Comparison of ENCODE assay signal across 8 mouse cellular contexts in the genomic region with DNA sequence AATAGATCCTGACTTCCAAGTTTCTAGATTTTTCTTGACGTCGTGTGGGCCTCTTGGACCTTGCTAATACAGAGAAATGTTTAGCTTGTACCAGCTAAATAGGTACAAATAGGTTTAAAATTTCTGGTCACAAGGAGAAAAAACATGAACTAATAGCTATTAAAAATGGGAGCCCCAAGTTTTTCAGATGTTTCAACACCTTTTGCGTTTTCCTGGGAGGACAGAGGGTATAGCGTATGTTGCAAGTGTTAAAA. TPM values are rescaled to one million over a fixed set of nuclear protein-coding genes. Genes with fewer than 3 reads are reported as not detected.
DNase-seq lines count a peak whose midpoint lies in the region; ATAC-seq and TF ChIP-seq lines count a peak whose summit lies in the region.

No protein-coding gene starts in this region.

- H3K4me2 ChIP-seq in heart, embryonic 12.5 days = peak overlapping the region; percentile 73
- H3K4me2 ChIP-seq in forebrain, embryonic 15.5 days (replicated peaks) = peak overlapping the region; percentile 77
- peak overlapping the region; percentile 85 for H3K4me2 ChIP-seq in liver, embryonic 16.5 days (ENCODE audit: low read depth, low read length)

- no peak for DNase-seq in heart, postnatal 14 days
- DNase-seq in layer of hippocampus, adult 9-11 months = no peak
- DNase-seq in layer of hippocampus, adult 8-10 months (ENCODE audit: low spot score in 2 of 2) = no peak
- no peak for DNase-seq in cerebellum, adult 11-12 months

- H3K9me3 ChIP-seq in heart, embryonic 12.5 days (replicated peaks) = no peaks in the 10 kb centered on the region
- no peaks in the 10 kb centered on the region for H3K9me3 ChIP-seq in E14TG2a.4 (ENCODE audit: low read length)
- no peaks in the 10 kb centered on the region for H3K9me3 ChIP-seq in forebrain, embryonic 15.5 days
- H3K9me3 ChIP-seq in liver, embryonic 16.5 days (replicated peaks; ENCODE audit: control insufficient read depth, low read length) = no peaks in the 10 kb centered on the region

- peak overlapping the region; percentile 93 for H3K4me3 ChIP-seq in heart, embryonic 12.5 days
- H3K4me3 ChIP-seq in E14TG2a.4 (replicated peaks; ENCODE audit: low read length) = peak overlapping the region; percentile 92
- peak overlapping the region; percentile 84 for H3K4me3 ChIP-seq in forebrain, embryonic 15.5 days
- peak overlapping the region; percentile 73 for H3K4me3 ChIP-seq in liver, embryonic 16.5 days (ENCODE audit: low read depth, low read length)

- peaks cover 38% of the 10 kb centered on the region for H3K4me1 ChIP-seq in heart, embryonic 12.5 days (replicated peaks)
- peaks cover 41% of the 10 kb centered on the region for H3K4me1 ChIP-seq in E14TG2a.4 (replicated peaks; ENCODE audit: low read depth, low read length)
- peaks cover 40% of the 10 kb centered on the region for H3K4me1 ChIP-seq in forebrain, embryonic 15.5 days
- peaks cover 38% of the 10 kb centered on the region for H3K4me1 ChIP-seq in liver, embryonic 16.5 days (ENCODE audit: control insufficient read depth, low read depth, low read length)

- H3K27me3 ChIP-seq in heart, embryonic 12.5 days (replicated peaks) = no peaks in the 10 kb centered on the region
- no peaks in the 10 kb centered on the region for H3K27me3 ChIP-seq in E14TG2a.4 (ENCODE audit: insufficient read depth, low read length)
- H3K27me3 ChIP-seq in forebrain, embryonic 15.5 days = no peaks in the 10 kb centered on the region
- no peaks in the 10 kb centered on the region for H3K27me3 ChIP-seq in liver, embryonic 16.5 days (ENCODE audit: control insufficient read depth, insufficient read depth, low read depth, low read length)

- TF ChIP-seq CTCF in E14TG2a.4 (conservative IDR thresholded peaks at IDR 0.05; ENCODE audit: low read length) = no peak

- under 1% methylated on average over 4 of the region's 4 CpGs for WGBS in heart, embryonic 12.5 days
- WGBS in forebrain, embryonic 15.5 days = 0% methylated on average over 4 of the region's 4 CpGs
- under 1% methylated on average over 4 of the region's 4 CpGs for WGBS in liver, embryonic 16.5 days (ENCODE audit: insufficient replicate concordance)

- no peak for ATAC-seq in heart, embryonic 12.5 days (ENCODE audit: insufficient number of reproducible peaks, low FRiP score)
- no peak for ATAC-seq in forebrain, embryonic 15.5 days (replicated peaks)
- no peak for ATAC-seq in liver, embryonic 16.5 days (ENCODE audit: low read depth)

- intact Hi-C loops in heart, postnatal 14 days (cut with DNase I) = loop anchor here (1.0 to 2.0 kb wide), 2 partner anchors 16 to 43 kb away; no protein-coding TSS in a partner anchor

- peak overlapping the region; percentile 82 for H3K9ac ChIP-seq in heart, embryonic 12.5 days
- H3K9ac ChIP-seq in forebrain, embryonic 15.5 days (replicated peaks) = peak overlapping the region; percentile 88
- peak overlapping the region; percentile 91 for H3K9ac ChIP-seq in liver, embryonic 16.5 days (ENCODE audit: low read depth, low read length)

- peaks cover 18% of the 10 kb centered on the region for H3K36me3 ChIP-seq in heart, embryonic 12.5 days
- H3K36me3 ChIP-seq in E14TG2a.4 (ENCODE audit: insufficient read depth, low read length) = peaks cover 37% of the 10 kb centered on the region
- peaks cover 8% of the 10 kb centered on the region; the same call in 1 of the 2 replicates for H3K36me3 ChIP-seq in forebrain, embryonic 15.5 days
- H3K36me3 ChIP-seq in liver, embryonic 16.5 days (ENCODE audit: control insufficient read depth, insufficient read depth) = peaks cover 27% of the 10 kb centered on the region

- H3K27ac ChIP-seq in heart, embryonic 12.5 days (ENCODE audit: poor library complexity, severe bottlenecking) = peak overlapping the region; percentile 98
- peak overlapping the region; percentile 99 for H3K27ac ChIP-seq in forebrain, embryonic 15.5 days (replicated peaks)
- peak overlapping the region; percentile 99 for H3K27ac ChIP-seq in liver, embryonic 16.5 days (ENCODE audit: low read length)

RNA-seq across cellular contexts. Expression of a gene that starts 31.5 kb away (rescaled TPM):
- 68.1 and 68.9 TPM in 2 replicates for polyA plus RNA-seq in heart, embryonic 12.5 days (2016; fragmentation: Nextera tagmentation; extraction: Ambion mirVana)
- total RNA-seq in heart, postnatal 14 days (2021) = 10 to 100 TPM; 66.2 to 67.2 TPM
- polyA plus RNA-seq in forebrain, embryonic 15.5 days (2015; fragmentation: Nextera tagmentation; extraction: Ambion mirVana) = 66.9 and 67.9 TPM in 2 replicates
- polyA plus RNA-seq in liver, embryonic 16.5 days (2015; fragmentation: Nextera tagmentation; extraction: Ambion mirVana) = 19.3 and 21.5 TPM in 2 replicates
- total RNA-seq in layer of hippocampus, adult 8-10 months (2022) = 10 to 100 TPM; 77.7 to 94.4 (median 88.1) TPM
